Mouse (Mus musculus) kidney, adult 2 months (tissue): ENCODE measurements around the gene Sec1. TPM values are rescaled to one million over a fixed set of nuclear protein-coding genes. Genes with fewer than 3 reads are reported as not detected.

Experiments
- DNase-seq: peaks from one replicate; pipeline ENCODE4 v3.0.0; 2021
- H3K27ac ChIP-seq: fragments of 200-500 bp; 2 replicates; pipeline ENCODE4 v1.5.1; 2012; ENCODE audit warnings: low read depth, low read length, control low read depth, inconsistent platforms; ENCODE audit not compliant: insufficient read depth
- H3K27me3 ChIP-seq: fragments of 200-500 bp; replicated peaks from 2 replicates; pipeline ENCODE4 v1.6.1; 2012; ENCODE audit warnings: mild to moderate bottlenecking, moderate library complexity, low read length, inconsistent platforms; ENCODE audit not compliant: control insufficient read depth, insufficient read depth
- H3K36me3 ChIP-seq: fragments of 200-500 bp; 2 replicates; pipeline ENCODE4 v1.6.1; 2012; ENCODE audit warnings: mild to moderate bottlenecking, moderate library complexity, low read length, inconsistent platforms; ENCODE audit not compliant: control insufficient read depth, insufficient read depth
- H3K4me1 ChIP-seq: fragments of 200-500 bp; 2 replicates; pipeline ENCODE4 v1.6.1; 2011; ENCODE audit warnings: low read length; ENCODE audit not compliant: control insufficient read depth, insufficient read depth
- H3K4me3 ChIP-seq: fragments of 200-500 bp; 2 replicates; pipeline ENCODE4 v1.5.1; 2011; ENCODE audit warnings: mild to moderate bottlenecking, low read depth, low read length, control low read depth; ENCODE audit not compliant: insufficient read depth
- CTCF ChIP-seq: fragments of 200-500 bp; conservative IDR thresholded peaks from 2 replicates; pipeline ENCODE4 v1.5.1; 2011; ENCODE audit warnings: low read depth, mild to moderate bottlenecking, control low read depth, low read length, moderate library complexity, mixed read lengths; ENCODE audit not compliant: insufficient read depth, insufficient read length
- POLR2A ChIP-seq: fragments of 200-500 bp; IDR thresholded peaks from one replicate; pipeline ENCODE4 v1.6.1; 2011; ENCODE audit warnings: low read depth, low read length, control low read depth
- WGBS: fragments of 180-500 bp; shearing (Covaris S2); methylation state at CpG from one replicate; pipeline ENCODE4 v1.1.7; 2018; 5-methylcytosine and 5-hydroxymethylcytosine counted together
- polyA plus RNA-seq: library from polyadenylated mRNA; depleted of rRNA; stranded (reverse); fragments of >200 nt; gene quantifications from 2 replicates; pipeline ENCODE4 v1.2.3, GENCODE M21; 2012

Sec1 gene
- polyA plus RNA-seq, 1 experiment = 0.22 TPM

GRCm38 (mm10) chr7:45730727-45731431, 36.7 kb upstream of the Sec1 start:
- Histone ChIP-seq H3K27me3 (no peaks in the 10 kb centered on the region), H3K4me1 (no peaks in the 10 kb centered on the region), H3K27ac (no peak overlapping the region), H3K36me3 (no peaks in the 10 kb centered on the region), H3K4me3 (no peak overlapping the region)
- 27% methylated on average over 16 of the region's 16 CpGs for WGBS
- peak; percentile 61 for DNase-seq
- TF ChIP-seq CTCF (peak; percentile 39), POLR2A (no peak)

GRCm38 (mm10) chr7:45727625-45728024, 33.4 kb upstream of the Sec1 start:
- Histone ChIP-seq H3K4me3 (no peak overlapping the region), H3K4me1 (no peaks in the 10 kb centered on the region), H3K27ac (no peak overlapping the region), H3K27me3 (no peaks in the 10 kb centered on the region), H3K36me3 (no peaks in the 10 kb centered on the region)
- DNase-seq = no peak
- TF ChIP-seq CTCF (no peak), POLR2A (no peak)
- 65% methylated on average over 3 of the region's 3 CpGs for WGBS

GRCm38 (mm10) chr7:45726419-45726818, 32.2 kb upstream of the Sec1 start:
- Histone ChIP-seq H3K4me1 (no peaks in the 10 kb centered on the region), H3K4me3 (no peak overlapping the region), H3K36me3 (no peaks in the 10 kb centered on the region), H3K27me3 (no peaks in the 10 kb centered on the region), H3K27ac (no peak overlapping the region)
- no peak for DNase-seq
- WGBS = 91% methylated on average over 10 of the region's 10 CpGs
- TF ChIP-seq POLR2A (no peak), CTCF (no peak)

- H3K4me1 ChIP-seq = no peaks in the 10 kb centered on the region
- no peak within 1 kb of the TSS for H3K4me3 ChIP-seq
- 86% methylated on average over 11 of the region's 11 CpGs for WGBS
- no peaks in the 10 kb centered on the region for H3K27me3 ChIP-seq
- no peaks in the 10 kb centered on the region for H3K36me3 ChIP-seq
- H3K27ac ChIP-seq = no peak within 1 kb of the TSS
- no peak for DNase-seq
- no peak for TF ChIP-seq CTCF
- no peak for TF ChIP-seq POLR2A
These were observed 31.5 kb upstream of the Sec1 start, which contains the start of gene Spaca4 for GRCm38 (mm10) chr7:45725713-45726112. Gene Spaca4, minus strand, starts transcription at chr7:45725813.

DNA sequence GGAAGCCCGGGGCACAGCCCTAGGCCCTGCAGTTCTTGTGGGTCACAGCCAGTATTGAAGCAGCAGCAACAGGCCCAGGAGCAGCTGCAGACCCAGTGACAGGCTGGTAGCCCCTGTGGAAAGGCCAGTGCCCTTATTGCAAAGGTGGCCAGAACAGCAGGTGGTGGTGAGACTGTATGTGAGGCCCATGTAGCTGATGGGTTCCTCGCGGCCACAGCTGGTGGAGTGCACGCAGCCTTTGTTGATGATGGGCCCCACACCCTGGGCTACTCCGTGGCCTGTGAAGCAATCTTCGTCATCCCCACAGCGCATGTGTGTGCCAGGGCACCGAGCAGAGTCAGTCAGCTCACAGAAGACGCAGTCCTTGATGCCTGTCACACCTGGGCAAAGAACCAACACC, 30.9 kb upstream of the Sec1 start:
- DNase-seq = no peak
- Histone ChIP-seq H3K27ac (no peak overlapping the region), H3K4me1 (no peaks in the 10 kb centered on the region), H3K27me3 (no peaks in the 10 kb centered on the region), H3K36me3 (no peaks in the 10 kb centered on the region), H3K4me3 (no peak overlapping the region)
- TF ChIP-seq CTCF = no peak
- TF ChIP-seq POLR2A = no peak
- WGBS = 94% methylated on average over 9 of the region's 9 CpGs

DNA sequence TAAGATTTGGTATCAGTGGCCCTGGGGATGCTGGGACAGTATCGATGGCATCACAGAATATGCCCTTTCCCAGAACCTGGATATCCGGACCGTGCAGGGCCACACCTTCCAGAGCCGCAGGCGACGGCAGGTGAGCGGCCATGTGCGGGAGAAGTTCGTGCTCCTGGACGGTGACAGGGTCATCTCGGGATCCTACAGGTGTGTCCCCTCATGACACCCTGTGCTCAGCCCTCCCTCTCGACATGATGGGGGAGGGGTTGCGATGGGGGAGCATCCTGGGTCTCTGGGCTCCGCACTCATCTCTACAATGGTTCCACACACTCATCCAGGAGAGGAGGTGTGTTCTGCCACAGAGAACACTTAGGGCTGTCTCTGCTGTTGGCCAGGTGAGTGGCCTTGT, 29.6 kb upstream of the Sec1 start:
- no peaks in the 10 kb centered on the region; the same call in 1 of the 2 replicates for H3K36me3 ChIP-seq
- no peaks in the 10 kb centered on the region for H3K27me3 ChIP-seq
- no peak for DNase-seq
- H3K4me3 ChIP-seq = no peak overlapping the region
- no peak overlapping the region for H3K27ac ChIP-seq
- H3K4me1 ChIP-seq = 0 out of 2 replicates have a peak, but pooled peaks cover 4% of the 10 kb centered on the region
- TF ChIP-seq CTCF = no peak
- TF ChIP-seq POLR2A = no peak
- 93% methylated on average over 14 of the region's 14 CpGs for WGBS

DNA sequence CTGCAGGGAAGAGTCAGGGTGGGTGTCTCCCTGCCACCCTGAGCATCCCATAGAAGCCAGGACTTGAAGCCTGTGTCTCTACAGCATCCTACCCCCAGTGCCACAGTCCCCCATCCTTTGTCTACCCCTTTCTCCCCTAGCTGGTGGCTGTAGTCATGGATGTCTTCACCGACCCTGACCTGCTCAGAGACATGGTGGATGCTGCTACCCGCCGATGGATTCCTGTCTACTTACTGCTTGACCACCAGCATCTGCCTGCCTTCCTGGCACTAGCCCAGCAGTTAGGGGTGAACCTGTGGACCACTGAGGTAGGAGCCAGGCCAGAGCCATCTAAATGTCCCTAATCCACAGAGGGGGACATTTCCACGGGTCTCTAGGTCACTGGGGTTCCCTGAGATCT, 29.1 kb upstream of the Sec1 start:
- Histone ChIP-seq H3K27me3 (no peaks in the 10 kb centered on the region), H3K27ac (no peak overlapping the region), H3K4me3 (no peak overlapping the region), H3K4me1 (0 out of 2 replicates have a peak, but pooled peaks cover 4% of the 10 kb centered on the region), H3K36me3 (no peaks in the 10 kb centered on the region; the same call in 1 of the 2 replicates)
- no peak for TF ChIP-seq POLR2A
- TF ChIP-seq CTCF = no peak
- no peak for DNase-seq
- 77% methylated on average over 4 of the region's 4 CpGs for WGBS
